ENCODE assay signal across 9 mouse cellular contexts in the genomic region with DNA sequence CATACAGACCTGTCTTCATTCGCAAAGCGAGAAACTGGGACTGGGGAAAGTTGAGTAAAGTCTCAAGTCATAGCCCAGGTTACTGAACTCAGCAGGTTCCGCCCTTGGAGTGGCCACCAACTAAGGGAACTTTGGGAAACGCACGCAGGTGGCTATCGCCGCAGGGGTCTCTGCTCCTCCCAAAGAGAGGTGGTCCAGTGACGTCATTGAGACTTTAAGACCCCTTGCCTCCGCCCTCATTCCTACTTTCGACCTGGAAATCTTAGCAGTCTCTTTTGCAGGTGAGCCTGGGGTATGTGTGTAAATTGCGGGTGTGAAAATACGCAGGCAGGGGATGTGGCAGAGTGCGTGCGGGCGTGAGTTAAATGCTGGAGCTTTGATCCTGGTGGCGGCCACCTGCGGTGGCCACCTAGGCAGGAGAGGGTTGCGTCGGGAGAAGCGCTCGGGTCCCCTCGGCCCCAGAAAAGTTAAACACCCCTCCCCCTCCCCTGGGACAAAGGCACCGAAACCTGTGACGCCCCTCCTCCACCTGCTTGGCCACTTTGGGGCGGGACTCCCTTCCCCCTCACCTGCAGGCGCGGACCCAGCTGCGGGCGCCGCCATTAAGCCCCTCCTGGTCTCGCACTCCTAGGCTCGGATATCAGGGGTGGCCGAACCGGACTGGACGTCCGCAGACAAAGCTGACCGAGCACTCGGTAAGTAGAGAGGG. TPM values are rescaled to one million over a fixed set of nuclear protein-coding genes. Genes with fewer than 3 reads are reported as not detected.
DNase-seq lines count a peak whose midpoint lies in the region; ATAC-seq and TF ChIP-seq lines count a peak whose summit lies in the region.
"Had no signal": no experiment of that assay in that cellular context is flagged by ENCODE, and none has a peak within 500 bp of the region (broad histone marks: within the 10 kb centered on the region; RNA-seq: fewer than 3 reads in every experiment).

A gene (plus strand): TSS at position 123 of the 709 bp plus-strand sequence.

- DNase-seq in kidney, postnatal 14 days: no peak
- DNase-seq in layer of hippocampus, postnatal 25 days (ENCODE audit: extremely low spot score in 1 of 2, low spot score in 1 of 2): no peak
- no peak for DNase-seq in gastrocnemius, postnatal 36 days
- DNase-seq in thymus, postnatal 25 days: no peak
- DNase-seq: cerebellum, postnatal 36 days had no signal

- WGBS in kidney, embryonic 14.5 days: 4% methylated on average over 38 of the region's 38 CpGs
- 2% methylated on average over 38 of the region's 38 CpGs for WGBS in embryonic facial prominence, embryonic 15.5 days
- whole genome bisulfite sequencing in intestine, embryonic 15.5 days: 3% methylated on average over 35 of the region's 38 CpGs

- no peaks in the 10 kb centered on the region for H3K36me3 ChIP-seq in kidney, embryonic 14.5 days (ENCODE audit: control insufficient read depth, insufficient read depth, low read length)
- no peaks in the 10 kb centered on the region for H3K36me3 ChIP-seq in embryonic facial prominence, embryonic 15.5 days
- H3K36me3 ChIP-seq in intestine, embryonic 15.5 days: no peaks in the 10 kb centered on the region
- peaks cover 3% of the 10 kb centered on the region for H3K36me3 ChIP-seq in myocyte (ENCODE audit: control insufficient read depth, insufficient read depth)

- intact Hi-C loops in gastrocnemius, postnatal 36 days (cut with DNase I): no loop called here

- no peak for ATAC-seq in kidney, embryonic 14.5 days (ENCODE audit: low FRiP score, low TSS enrichment)
- no peak for ATAC-seq in embryonic facial prominence, embryonic 15.5 days (ENCODE audit: insufficient number of reproducible peaks, low FRiP score, low TSS enrichment, low read depth)
- ATAC-seq in intestine, embryonic 15.5 days: no peak

- H3ac ChIP-seq in myocyte (ENCODE audit: control insufficient read depth, insufficient read length): no peak within 1 kb of the TSS

- peaks cover 49% of the 10 kb centered on the region; the same call in 1 of the 2 replicates for H3K4me1 ChIP-seq in kidney, embryonic 14.5 days (ENCODE audit: control insufficient read depth, insufficient read depth, low read length)
- H3K4me1 ChIP-seq in embryonic facial prominence, embryonic 15.5 days: peaks cover 46% of the 10 kb centered on the region
- peaks cover 53% of the 10 kb centered on the region for H3K4me1 ChIP-seq in intestine, embryonic 15.5 days (replicated peaks)

- H3K27me3 ChIP-seq in kidney, embryonic 14.5 days (ENCODE audit: control insufficient read depth, insufficient read depth, low read length): peaks cover 27% of the 10 kb centered on the region
- H3K27me3 ChIP-seq in embryonic facial prominence, embryonic 15.5 days: peaks cover 61% of the 10 kb centered on the region
- peaks cover 38% of the 10 kb centered on the region for H3K27me3 ChIP-seq in intestine, embryonic 15.5 days (replicated peaks)
- no peaks in the 10 kb centered on the region for H3K27me3 ChIP-seq in myocyte (ENCODE audit: control insufficient read depth, insufficient read depth, insufficient read length)

- TF ChIP-seq POLR2A in myocyte (IDR thresholded peaks at IDR 0.05; ENCODE audit: insufficient read length, low read depth): no peak

- peak within 1 kb of the TSS; percentile 56 for H3K4me2 ChIP-seq in kidney, embryonic 14.5 days (replicated peaks; ENCODE audit: low read depth, low read length)
- H3K4me2 ChIP-seq in embryonic facial prominence, embryonic 15.5 days (replicated peaks): peak within 1 kb of the TSS; percentile 44
- peak within 1 kb of the TSS; percentile 62 for H3K4me2 ChIP-seq in intestine, embryonic 15.5 days (replicated peaks)
- peak within 1 kb of the TSS; percentile 97 for H3K4me2 ChIP-seq in myocyte (ENCODE audit: low read depth)

- H3K79me2 ChIP-seq in myocyte (ENCODE audit: control insufficient read depth, insufficient read depth): peaks cover 12% of the 10 kb centered on the region

- peak within 1 kb of the TSS; percentile 57 for H3K9ac ChIP-seq in kidney, embryonic 14.5 days (ENCODE audit: low read depth, low read length)
- H3K9ac ChIP-seq in embryonic facial prominence, embryonic 15.5 days: no peak within 1 kb of the TSS; the same call in 1 of the 2 replicates
- peak within 1 kb of the TSS; percentile 28 for H3K9ac ChIP-seq in intestine, embryonic 15.5 days

- peak within 1 kb of the TSS; percentile 41 for H3K4me3 ChIP-seq in kidney, embryonic 14.5 days (ENCODE audit: low read length)
- peak within 1 kb of the TSS; percentile 28 for H3K4me3 ChIP-seq in embryonic facial prominence, embryonic 15.5 days (replicated peaks)
- peak within 1 kb of the TSS; percentile 32 for H3K4me3 ChIP-seq in intestine, embryonic 15.5 days (replicated peaks)
- H3K4me3 ChIP-seq in myocyte: no peak within 1 kb of the TSS

- peak within 1 kb of the TSS; percentile 47; the same call in 1 of the 2 replicates for H3K27ac ChIP-seq in kidney, embryonic 14.5 days (ENCODE audit: low read depth, low read length)
- H3K27ac ChIP-seq in embryonic facial prominence, embryonic 15.5 days (replicated peaks): no peak within 1 kb of the TSS
- H3K27ac ChIP-seq in intestine, embryonic 15.5 days: peak within 1 kb of the TSS; percentile 27; the same call in 1 of the 2 replicates

- no peaks in the 10 kb centered on the region for H3K9me3 ChIP-seq in kidney, embryonic 14.5 days (ENCODE audit: control insufficient read depth, low read length)
- no peaks in the 10 kb centered on the region for H3K9me3 ChIP-seq in embryonic facial prominence, embryonic 15.5 days (replicated peaks)
- no peaks in the 10 kb centered on the region for H3K9me3 ChIP-seq in intestine, embryonic 15.5 days

TF ChIP-seq in myocyte, 11 proteins besides CTCF, POLR2A, EP300 and RAD21:
- no peak for TF ChIP-seq SRF (IDR thresholded peaks at IDR 0.05; ENCODE audit: control insufficient read depth, insufficient read length, low read depth)
- no peak for TF ChIP-seq MYOD1 (IDR thresholded peaks at IDR 0.05; ENCODE audit: control insufficient read depth in 1 of 3, insufficient read length in 2 of 3, low read depth in 2 of 3)
- TF ChIP-seq MAX (IDR thresholded peaks at IDR 0.05; ENCODE audit: low read depth): no peak
- no peak for TF ChIP-seq TCF12 (IDR thresholded peaks at IDR 0.05; ENCODE audit: insufficient read depth, poor library complexity, severe bottlenecking)
- TF ChIP-seq E2F4 (IDR thresholded peaks at IDR 0.05; ENCODE audit: insufficient read depth): no peak
- no peak for TF ChIP-seq POLR2AphosphoS2 (IDR thresholded peaks at IDR 0.05; ENCODE audit: insufficient read length, low read depth)

RNA-seq across cellular contexts. Expression of the gene that starts here (rescaled TPM):
- polyA plus RNA-seq in kidney, embryonic 14.5 days (2014; fragmentation: Nextera tagmentation; extraction: Ambion mirVana): 153 and 181 TPM in 2 replicates
- polyA plus RNA-seq in embryonic facial prominence, embryonic 15.5 days (2015; fragmentation: Nextera tagmentation; extraction: Ambion mirVana): 19.8 and 20.2 TPM in 2 replicates
- 42.8 and 46.2 TPM in 2 replicates for polyA plus RNA-seq in intestine, embryonic 15.5 days (2015; fragmentation: Nextera tagmentation; extraction: Ambion mirVana)
- not detected for polyA plus RNA-seq in myocyte (2012; fragmentation: generic; extraction: Trizol)
- not detected for total RNA-seq in layer of hippocampus, postnatal 25 days (2021)
- not detected for total RNA-seq in gastrocnemius, postnatal 36 days (2021)

Comparison
In these comparisons a context has a peak if more than half of its experiments do, and no peak if none do; other contexts are left out.
1. RNA of the gene that starts here (polyA plus RNA-seq): 153 to 181 TPM in kidney, embryonic 14.5 days, 42.8 to 46.2 TPM in intestine, embryonic 15.5 days and 19.8 to 20.2 TPM in embryonic facial prominence, embryonic 15.5 days; not detected in myocyte (single experiment); every median in the first group is over 10 times any median in the second.
2. H3K4me2 ChIP-seq: peak in every context shown above with its lines; median percentile 97 in myocyte; 62 in intestine, embryonic 15.5 days; 56 in kidney, embryonic 14.5 days; 44 in embryonic facial prominence, embryonic 15.5 days.